Mouse (Mus musculus) embryo, embryonic 11 days (tissue): ENCODE data around the gene Zbtb5.
A peak's percentile ranks its signal among the peaks of the same experiment; 100 is the strongest.
"Not testable (repeated sequence)": the region's sequence is repeated elsewhere in the genome, so short reads cannot be mapped to it uniquely, and the experiment has no call there.

Experiments
- DNase-seq: peaks from one replicate; pipeline ENCODE4 v3.0.0-alpha.2; 2015

The Zbtb5 gene

GRCm38 (mm10) chr4:45010806-45011415 lies 1.3 kb downstream of the Zbtb5 start:
- DNase-seq: no peak

- no peak for DNase-seq
Measured at GRCm38 (mm10) chr4:45005452-45005851, 6.8 kb downstream of the Zbtb5 start.

- no peak for DNase-seq
Measured at GRCm38 (mm10) chr4:45000001-45000400, 12.2 kb downstream of the Zbtb5 start.

- no peak for DNase-seq
Measured at GRCm38 (mm10) chr4:44998071-44998470, 14.1 kb downstream of the Zbtb5 start.

- DNase-seq: no peak
Measured at GRCm38 (mm10) chr4:44994776-44995175, 17.4 kb downstream of the Zbtb5 start.

- no peak for DNase-seq
Measured at GRCm38 (mm10) chr4:44993847-44994246, 18.4 kb downstream of the Zbtb5 start.

GRCm38 (mm10) chr4:44993179-44993578 lies 19.0 kb downstream of the Zbtb5 start:
- DNase-seq: not testable (repeated sequence)

GRCm38 (mm10) chr4:44992330-44992729 lies 19.9 kb downstream of the Zbtb5 start:
- DNase-seq: not testable (repeated sequence)

GRCm38 (mm10) chr4:44990560-44990959 lies 21.7 kb downstream of the Zbtb5 start:
- DNase-seq: no peak

GRCm38 (mm10) chr4:44983131-44983740 lies 29.0 kb downstream of the Zbtb5 start:
- DNase-seq: no peak

- no peak for DNase-seq
Measured at GRCm38 (mm10) chr4:44982440-44983130, 29.6 kb downstream of the Zbtb5 start.

- no peak for DNase-seq
Measured at GRCm38 (mm10) chr4:44981974-44982287, 30.3 kb downstream of the Zbtb5 start.

- DNase-seq: peak; percentile 88
Measured at GRCm38 (mm10) chr4:44981280-44981973, 30.8 kb downstream of the Zbtb5 start, which contains the start of gene Grhpr. Gene Grhpr (plus strand): TSS chr4:44981395.

GRCm38 (mm10) chr4:44979794-44980338 lies 32.3 kb downstream of the Zbtb5 start:
- no peak for DNase-seq

GRCm38 (mm10) chr4:44978175-44978574 lies 34.0 kb downstream of the Zbtb5 start:
- no peak for DNase-seq

- no peak for DNase-seq
Measured at GRCm38 (mm10) chr4:44976921-44977710, 35.1 kb downstream of the Zbtb5 start.

GRCm38 (mm10) chr4:44976026-44976615 lies 36.1 kb downstream of the Zbtb5 start:
- no peak for DNase-seq

GRCm38 (mm10) chr4:44974331-44974730 lies 37.9 kb downstream of the Zbtb5 start:
- DNase-seq: no peak

GRCm38 (mm10) chr4:44973871-44974270 lies 38.3 kb downstream of the Zbtb5 start:
- no peak for DNase-seq

GRCm38 (mm10) chr4:44973450-44973849 lies 38.8 kb downstream of the Zbtb5 start:
- peak; percentile 89 for DNase-seq

GRCm38 (mm10) chr4:44970612-44971110 lies 41.6 kb downstream of the Zbtb5 start:
- DNase-seq: peak; percentile 84

- DNase-seq: no peak
Measured at GRCm38 (mm10) chr4:44970056-44970455, 42.2 kb downstream of the Zbtb5 start.
